Mouse (Mus musculus): Measurements from ENCODE around the gene Tsks.

DNA sequence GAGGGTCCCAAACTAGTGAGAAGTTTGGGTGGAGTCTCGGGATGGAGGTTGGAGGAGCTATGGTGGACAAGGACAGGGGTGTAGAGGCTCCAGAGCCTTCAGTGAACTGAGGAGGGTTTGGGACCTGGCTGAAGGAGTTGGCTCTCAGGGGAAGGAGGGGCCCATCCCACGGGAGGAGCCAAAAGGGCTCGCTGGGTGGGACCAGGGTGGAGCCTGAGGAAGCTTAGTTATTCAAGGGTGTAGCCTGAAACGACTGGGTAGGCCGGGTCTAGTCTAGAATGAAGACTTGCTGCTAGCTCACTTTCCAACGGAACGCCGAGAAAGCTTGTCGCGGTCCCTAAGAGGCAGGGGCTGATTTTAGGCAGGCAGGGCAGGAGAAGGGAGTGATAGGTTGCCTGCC, 9.0 kb downstream of the Tsks start:
- TF ChIP-seq CTCF (IDR thresholded peaks at IDR 0.05; ENCODE audit: low read depth) = no peak
- no peak for TF ChIP-seq EP300 (IDR thresholded peaks at IDR 0.05; ENCODE audit: low read depth)

All from liver, embryonic 14.5 days (tissue).